Mouse (Mus musculus) erythroblast, embryonic 14.5 days (primary cell): ENCODE measurements around the gene E130309D02Rik.

Experiments used
- GATA1 ChIP-seq: IDR thresholded peaks from 2 replicates; pipeline ENCODE4 v1.6.1; 2012; ENCODE audit warnings: low read length, inconsistent platforms, mixed read lengths
- TAL1 ChIP-seq: IDR thresholded peaks from 3 replicates; pipeline ENCODE4 v1.6.1; 2012; ENCODE audit warnings: low read length, inconsistent platforms, mixed read lengths

- TF ChIP-seq TAL1 (no peak), GATA1 (no peak)
These were observed 44.1 kb upstream of the E130309D02Rik start for GRCm38 (mm10) chr5:143359263-143359662.
